Mouse (Mus musculus) MEL (cell line): ENCODE measurements around the gene A2ml1. TPM values are rescaled to one million over a fixed set of nuclear protein-coding genes. Genes with fewer than 3 reads are reported as not detected.

Source experiments
- DNase-seq: peaks from one replicate; pipeline ENCODE4 v3.0.0; 2011; ENCODE audit warnings: low read depth, low spot score
- H3K27ac ChIP-seq: 2 replicates; pipeline ENCODE4 v1.5.1; 2012; ENCODE audit warnings: low read depth, mild to moderate bottlenecking, control low read depth, low read length, moderate library complexity; ENCODE audit not compliant: control insufficient read depth
- H3K27me3 ChIP-seq, 2 experiments: fragments of 150-350 bp in 1 of 2; sonication (generic) in 1 of 2; 2 replicates each; pipeline ENCODE4 v1.6.1; 2012; ENCODE audit warnings: low read length in 2 of 2, mild to moderate bottlenecking in 2 of 2, improper control_type of control experiment in 1 of 2, moderate library complexity in 1 of 2; ENCODE audit not compliant: insufficient read depth in 2 of 2, control insufficient read depth in 1 of 2
- H3K36me3 ChIP-seq, 2 experiments: 2 replicates each; pipeline ENCODE4 v1.6.1; 2012 to 2014; ENCODE audit warnings: low read length in 2 of 2, improper control_type of control experiment in 1 of 2, inconsistent platforms in 1 of 2, mild to moderate bottlenecking in 1 of 2; ENCODE audit not compliant: insufficient read depth in 2 of 2, control insufficient read depth in 1 of 2
- H3K4me1 ChIP-seq, 2 experiments: fragments of 150-350 bp in 1 of 2; sonication (generic) in 1 of 2; 2 replicates each; pipeline ENCODE4 v1.6.1; 2012; ENCODE audit warnings: low read length in 2 of 2, improper control_type of control experiment in 1 of 2, mild to moderate bottlenecking in 1 of 2; ENCODE audit not compliant: insufficient read depth in 2 of 2, control insufficient read depth in 1 of 2
- H3K4me3 ChIP-seq, 2 experiments: fragments of 150-350 bp in 1 of 2; sonication (generic) in 1 of 2; 2 replicates each; pipeline ENCODE4 v1.5.1; 2012; ENCODE audit warnings: low read depth in 2 of 2, low read length in 2 of 2, mild to moderate bottlenecking in 2 of 2, moderate library complexity in 2 of 2, control low read depth in 1 of 2, improper control_type of control experiment in 1 of 2; ENCODE audit not compliant: control insufficient read depth in 1 of 2, insufficient read depth in 1 of 2
- H3K79me2 ChIP-seq: 2 replicates; pipeline ENCODE4 v1.6.1; 2012; ENCODE audit warnings: mild to moderate bottlenecking, low read length, moderate library complexity; ENCODE audit not compliant: control insufficient read depth, poor library complexity, insufficient read depth
- H3K9ac ChIP-seq: 2 replicates; pipeline ENCODE4 v1.6.1; 2012; ENCODE audit warnings: low read depth, mild to moderate bottlenecking, control low read depth, low read length, moderate library complexity; ENCODE audit not compliant: control insufficient read depth, poor library complexity, severe bottlenecking
- H3K9me3 ChIP-seq: fragments of 150-350 bp; sonication (generic); replicated peaks from 2 replicates; pipeline ENCODE4 v1.6.1; 2012; ENCODE audit warnings: mild to moderate bottlenecking, low read length, improper control_type of control experiment, moderate library complexity; ENCODE audit not compliant: insufficient read depth
- BHLHE40 ChIP-seq: IDR thresholded peaks from 2 replicates; pipeline ENCODE4 v1.6.1; 2012; ENCODE audit warnings: low read depth, mild to moderate bottlenecking, inconsistent platforms, low read length, improper control_type of control experiment, borderline replicate concordance
- CHD1 ChIP-seq: IDR thresholded peaks from 2 replicates; pipeline ENCODE4 v1.6.1; 2012; ENCODE audit warnings: low read depth, mild to moderate bottlenecking, inconsistent platforms, low read length, improper control_type of control experiment
- CTCF ChIP-seq, 3 experiments: IDR thresholded peaks in 2 of 3; conservative IDR thresholded peaks in 1 of 3; 2 replicates each; pipeline ENCODE4 v1.5.1; 2011 to 2012; ENCODE audit warnings: low read length in 3 of 3, low read depth in 2 of 3, mild to moderate bottlenecking in 2 of 3, improper control_type of control experiment in 1 of 3, inconsistent platforms in 1 of 3, mixed read lengths in 1 of 3, moderate library complexity in 1 of 3; ENCODE audit not compliant: control insufficient read depth in 1 of 3, insufficient read depth in 1 of 3, poor library complexity in 1 of 3, severe bottlenecking in 1 of 3
- EP300 ChIP-seq, 2 experiments: IDR thresholded peaks; 2 replicates each; pipeline ENCODE4 v1.6.1; 2011; ENCODE audit warnings: improper control_type of control experiment in 2 of 2, low read length in 2 of 2, low read depth in 1 of 2, mild to moderate bottlenecking in 1 of 2
- HCFC1 ChIP-seq: IDR thresholded peaks from 2 replicates; pipeline ENCODE4 v1.6.1; 2012; ENCODE audit warnings: low read depth, mild to moderate bottlenecking, inconsistent platforms, low read length, improper control_type of control experiment, moderate library complexity
- KAT2A ChIP-seq: conservative IDR thresholded peaks from 2 replicates; pipeline ENCODE4 v1.6.1; 2012; ENCODE audit warnings: low read depth, low read length, improper control_type of control experiment, inconsistent platforms
- MAX ChIP-seq: IDR thresholded peaks from 2 replicates; pipeline ENCODE4 v1.6.1; 2011; ENCODE audit warnings: low read length, improper control_type of control experiment
- MAZ ChIP-seq: IDR thresholded peaks from 2 replicates; pipeline ENCODE4 v1.6.1; 2012; ENCODE audit warnings: low read depth, mild to moderate bottlenecking, inconsistent platforms, low read length, improper control_type of control experiment
- MEF2A ChIP-seq: IDR thresholded peaks from 2 replicates; pipeline ENCODE4 v1.6.1; 2014; ENCODE audit warnings: low read depth, mild to moderate bottlenecking, inconsistent platforms, low read length, improper control_type of control experiment; ENCODE audit not compliant: poor library complexity, insufficient replicate concordance, severe bottlenecking; ENCODE audit errors: extremely low read depth
- NRF1 ChIP-seq: IDR thresholded peaks from 2 replicates; pipeline ENCODE4 v1.6.1; 2014; ENCODE audit warnings: low read depth, mild to moderate bottlenecking, inconsistent platforms, low read length, improper control_type of control experiment, moderate library complexity; ENCODE audit not compliant: poor library complexity, insufficient read depth, severe bottlenecking
- POLR2A ChIP-seq, 2 experiments: IDR thresholded peaks; 2 replicates each; pipeline ENCODE4 v1.6.1; 2011 to 2012; ENCODE audit warnings: low read length in 2 of 2, mild to moderate bottlenecking in 2 of 2, control low read depth in 1 of 2, improper control_type of control experiment in 1 of 2, low read depth in 1 of 2, moderate library complexity in 1 of 2; ENCODE audit not compliant: control insufficient read depth in 1 of 2, insufficient read depth in 1 of 2, poor library complexity in 1 of 2
- TAL1 ChIP-seq: IDR thresholded peaks from 2 replicates; pipeline ENCODE4 v1.6.1; 2012; ENCODE audit warnings: mild to moderate bottlenecking, inconsistent platforms, low read length, moderate library complexity, mixed read lengths
- UBTF ChIP-seq: IDR thresholded peaks from 2 replicates; pipeline ENCODE4 v1.6.1; 2012; ENCODE audit warnings: low read depth, mild to moderate bottlenecking, inconsistent platforms, low read length, improper control_type of control experiment, moderate library complexity, borderline replicate concordance; ENCODE audit not compliant: insufficient read depth
- USF1 ChIP-seq: IDR thresholded peaks from 2 replicates; pipeline ENCODE4 v1.6.1; 2014; ENCODE audit warnings: low read depth, mild to moderate bottlenecking, inconsistent platforms, low read length, improper control_type of control experiment, moderate library complexity
- ZC3H11A ChIP-seq: IDR thresholded peaks from 2 replicates; pipeline ENCODE4 v1.6.1; 2012; ENCODE audit warnings: low read depth, mild to moderate bottlenecking, inconsistent platforms, low read length, improper control_type of control experiment
- ZMIZ1 ChIP-seq: IDR thresholded peaks from 2 replicates; pipeline ENCODE4 v1.6.1; 2012; ENCODE audit warnings: low read depth, mild to moderate bottlenecking, inconsistent platforms, low read length, improper control_type of control experiment, moderate library complexity
- ZNF384 ChIP-seq: IDR thresholded peaks from 2 replicates; pipeline ENCODE4 v1.6.1; 2012; ENCODE audit warnings: low read depth, mild to moderate bottlenecking, inconsistent platforms, low read length, improper control_type of control experiment
- polyA plus RNA-seq, 2 experiments: library from polyadenylated mRNA; stranded (reverse) in 1 of 2; unstranded in 1 of 2; fragments of >175 nt in 1 of 2; fragments of >200 nt in 1 of 2; gene quantifications; 2 replicates each; pipeline versions ENCODE4 v1.2.1 to v1.2.4; 2012; ENCODE audit warnings: low replicate concordance in 2 of 2, low read depth in 1 of 2; ENCODE audit not compliant: insufficient read length in 2 of 2, insufficient read depth in 1 of 2, missing spikeins in 1 of 2
- total RNA-seq: library from RNA; depleted of rRNA; stranded (reverse); fragments of 300-350 nt; gene quantifications from 2 replicates; pipeline ENCODE4 v1.2.3, GENCODE M21; 2012

A2ml1 gene
- total and polyA plus RNA-seq, 3 experiments = 0.08 to 0.25 TPM; not detected in 1

DNA sequence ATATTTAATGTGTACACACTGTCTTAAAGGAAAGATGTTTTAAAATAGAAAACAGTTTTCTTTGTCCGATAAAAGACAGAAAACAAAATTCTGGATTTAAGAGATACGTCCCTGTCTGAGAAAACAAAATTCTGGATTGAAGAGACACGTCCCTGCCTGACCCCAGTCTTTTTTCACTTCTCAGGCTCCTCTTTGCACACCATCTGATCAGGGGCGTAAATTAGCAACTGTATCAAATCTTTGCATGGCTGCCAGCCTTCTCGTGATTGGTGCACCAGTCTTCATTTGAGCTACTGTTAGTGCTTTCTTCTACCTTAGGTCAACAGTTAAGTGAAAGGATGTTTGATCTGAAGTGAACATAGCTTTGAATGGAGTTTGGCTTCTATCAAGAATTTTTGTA, 76.7 kb downstream of the A2ml1 start:
- no peaks in the 10 kb centered on the region for H3K27me3 ChIP-seq
- no peaks in the 10 kb centered on the region for H3K4me1 ChIP-seq
- TF ChIP-seq MAX (no peak), CTCF (IDR thresholded peaks at IDR 0.05 in 2 of 3, conservative IDR thresholded peaks at IDR 0.05 in 1 of 3; ENCODE audit: control insufficient read depth in 1 of 3, insufficient read depth in 1 of 3, low read depth in 2 of 3, low read length in 3 of 3, poor library complexity in 1 of 3, severe bottlenecking in 1 of 3) (no peak), POLR2A (IDR thresholded peaks at IDR 0.05; ENCODE audit: control insufficient read depth in 1 of 2, insufficient read depth in 1 of 2, low read depth in 1 of 2, low read length in 2 of 2, poor library complexity in 1 of 2) (no peak), HCFC1 (no peak), TAL1 (no peak), CHD1 (no peak), NRF1 (no peak), ZMIZ1 (no peak), ZNF384 (no peak), UBTF (no peak), ZC3H11A (no peak), MAZ (no peak), BHLHE40 (no peak)
- no peak overlapping the region for H3K27ac ChIP-seq
- H3K4me3 ChIP-seq = no peak overlapping the region
- no peaks in the 10 kb centered on the region for H3K79me2 ChIP-seq
- no peaks in the 10 kb centered on the region for H3K9me3 ChIP-seq
- DNase-seq = no peak
- H3K9ac ChIP-seq = no peak overlapping the region
- H3K36me3 ChIP-seq = no peaks in the 10 kb centered on the region

DNA sequence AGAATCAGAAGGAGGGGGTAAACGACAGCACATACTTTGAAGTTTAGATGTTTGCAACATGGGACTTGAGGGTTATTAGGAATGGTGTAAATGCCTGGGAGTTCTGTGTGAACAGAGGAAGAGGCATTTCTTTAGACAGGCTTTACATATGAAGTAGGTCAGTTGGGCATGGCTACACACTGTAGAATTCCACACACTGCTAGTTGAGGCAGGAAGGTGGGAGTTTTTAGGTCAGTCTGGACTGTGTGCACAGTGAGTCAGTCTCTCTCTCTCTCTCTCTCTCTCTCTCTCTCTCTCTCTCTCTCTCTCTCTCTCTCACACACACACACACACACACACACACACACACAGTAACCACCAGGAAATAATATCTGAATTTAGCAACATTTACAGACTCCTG, 86.1 kb downstream of the A2ml1 start:
- Histone ChIP-seq H3K4me3 (no peak overlapping the region), H3K27ac (no peak overlapping the region), H3K27me3 (no peaks in the 10 kb centered on the region)
- TF ChIP-seq USF1 = no peak
- TF ChIP-seq EP300 (IDR thresholded peaks at IDR 0.05; ENCODE audit: low read depth in 1 of 2, low read length in 2 of 2) = no peak
- no peak for TF ChIP-seq BHLHE40
- no peak for TF ChIP-seq MEF2A
- TF ChIP-seq KAT2A = no peak
- no peak for TF ChIP-seq ZNF384
- TF ChIP-seq, all 39 proteins: peak for 0
- no peak for DNase-seq
- Histone ChIP-seq H3K79me2 (no peaks in the 10 kb centered on the region), H3K9ac (no peak overlapping the region), H3K36me3 (no peaks in the 10 kb centered on the region), H3K9me3 (no peaks in the 10 kb centered on the region), H3K4me1 (no peaks in the 10 kb centered on the region)
